Mouse (Mus musculus) E14TG2a.4 (cell line): Measurements from ENCODE around the gene Usp10.

Source experiments
- H3K27me3 ChIP-seq: 2 replicates; pipeline ENCODE4 v1.6.1; 2014; ENCODE audit warnings: low read length, control low read depth; ENCODE audit not compliant: insufficient read depth
- H3K36me3 ChIP-seq: 2 replicates; pipeline ENCODE4 v1.6.1; 2014; ENCODE audit warnings: low read length, control low read depth; ENCODE audit not compliant: insufficient read depth
- H3K4me1 ChIP-seq: replicated peaks from 2 replicates; pipeline ENCODE4 v1.6.1; 2014; ENCODE audit warnings: low read depth, low read length, control low read depth
- H3K4me3 ChIP-seq: replicated peaks from 2 replicates; pipeline ENCODE4 v1.5.1; 2014; ENCODE audit warnings: mild to moderate bottlenecking, low read length
- H3K9me3 ChIP-seq: 2 replicates; pipeline ENCODE4 v1.6.1; 2014; ENCODE audit warnings: low read length, control low read depth
- CTCF ChIP-seq: conservative IDR thresholded peaks from 2 replicates; pipeline ENCODE4 v1.5.1; 2014; ENCODE audit warnings: low read length
- NANOG ChIP-seq: IDR thresholded peaks from 2 replicates; pipeline ENCODE4 v1.6.1; 2014; ENCODE audit warnings: borderline replicate concordance, low read length, mixed read lengths
- POU5F1 ChIP-seq: IDR thresholded peaks from 2 replicates; pipeline ENCODE4 v1.6.1; 2014; ENCODE audit warnings: low read length, borderline replicate concordance

Gene Usp10

GRCm38 (mm10) chr8:119941471-119941870, 31.3 kb downstream of the Usp10 start:
- 0 out of 2 replicates have a peak overlapping the region, but pooled peaks have one; percentile 10 for H3K4me3 ChIP-seq
- peaks cover 98% of the 10 kb centered on the region for H3K36me3 ChIP-seq
- no peaks in the 10 kb centered on the region for H3K9me3 ChIP-seq
- TF ChIP-seq NANOG (no peak), POU5F1 (no peak), CTCF (no peak)
- H3K27me3 ChIP-seq = no peaks in the 10 kb centered on the region
- H3K4me1 ChIP-seq = peaks cover 95% of the 10 kb centered on the region

GRCm38 (mm10) chr8:119943616-119944015, 33.5 kb downstream of the Usp10 start:
- Histone ChIP-seq H3K27me3 (no peaks in the 10 kb centered on the region), H3K36me3 (peaks cover 98% of the 10 kb centered on the region), H3K4me3 (no peak overlapping the region), H3K4me1 (peaks cover 95% of the 10 kb centered on the region), H3K9me3 (no peaks in the 10 kb centered on the region)
- no peak for TF ChIP-seq POU5F1
- TF ChIP-seq NANOG = no peak
- TF ChIP-seq CTCF = no peak

- Histone ChIP-seq H3K4me3 (no peak overlapping the region), H3K4me1 (peaks cover 94% of the 10 kb centered on the region), H3K36me3 (peaks cover 98% of the 10 kb centered on the region), H3K9me3 (no peaks in the 10 kb centered on the region), H3K27me3 (no peaks in the 10 kb centered on the region)
- TF ChIP-seq NANOG = no peak
- no peak for TF ChIP-seq POU5F1
- TF ChIP-seq CTCF = peak; percentile 94
These were observed 34.1 kb downstream of the Usp10 start for GRCm38 (mm10) chr8:119944096-119944811.

GRCm38 (mm10) chr8:119946326-119946865, 36.2 kb downstream of the Usp10 start:
- TF ChIP-seq CTCF = no peak
- no peak for TF ChIP-seq POU5F1
- TF ChIP-seq NANOG = no peak
- Histone ChIP-seq H3K4me1 (peaks cover 89% of the 10 kb centered on the region), H3K4me3 (no peak overlapping the region), H3K36me3 (peaks cover 96% of the 10 kb centered on the region), H3K9me3 (no peaks in the 10 kb centered on the region), H3K27me3 (no peaks in the 10 kb centered on the region)

GRCm38 (mm10) chr8:119947653-119948052, 37.5 kb downstream of the Usp10 start:
- Histone ChIP-seq H3K4me1 (peaks cover 87% of the 10 kb centered on the region), H3K27me3 (no peaks in the 10 kb centered on the region), H3K4me3 (no peak overlapping the region)

GRCm38 (mm10) chr8:119948340-119948739, 38.2 kb downstream of the Usp10 start:
- Histone ChIP-seq H3K36me3 (peaks cover 95% of the 10 kb centered on the region), H3K9me3 (no peaks in the 10 kb centered on the region), H3K27me3 (no peaks in the 10 kb centered on the region), H3K4me3 (no peak overlapping the region), H3K4me1 (peaks cover 89% of the 10 kb centered on the region)
- TF ChIP-seq CTCF (no peak), NANOG (no peak), POU5F1 (no peak)

More at GRCm38 (mm10) chr8:119947653-119948052, 37.5 kb downstream of the Usp10 start:
- Histone ChIP-seq H3K36me3 (peaks cover 95% of the 10 kb centered on the region), H3K9me3 (no peaks in the 10 kb centered on the region)
- no peak for TF ChIP-seq CTCF
- no peak for TF ChIP-seq NANOG
- TF ChIP-seq POU5F1 = no peak

GRCm38 (mm10) chr8:119952282-119952681, 42.1 kb downstream of the Usp10 start:
- Histone ChIP-seq H3K27me3 (no peaks in the 10 kb centered on the region), H3K4me3 (no peak overlapping the region), H3K4me1 (peaks cover 82% of the 10 kb centered on the region), H3K9me3 (no peaks in the 10 kb centered on the region), H3K36me3 (peaks cover 97% of the 10 kb centered on the region)
- TF ChIP-seq NANOG (no peak), CTCF (no peak), POU5F1 (no peak)

GRCm38 (mm10) chr8:119952747-119953146, 42.6 kb downstream of the Usp10 start:
- H3K27me3 ChIP-seq = no peaks in the 10 kb centered on the region
- TF ChIP-seq CTCF (no peak), NANOG (no peak), POU5F1 (no peak)
- no peak overlapping the region for H3K4me3 ChIP-seq
- H3K4me1 ChIP-seq = peaks cover 82% of the 10 kb centered on the region
- H3K9me3 ChIP-seq = no peaks in the 10 kb centered on the region
- peaks cover 97% of the 10 kb centered on the region for H3K36me3 ChIP-seq
